Mouse (Mus musculus): ENCODE results near the gene Asic3.

DNA sequence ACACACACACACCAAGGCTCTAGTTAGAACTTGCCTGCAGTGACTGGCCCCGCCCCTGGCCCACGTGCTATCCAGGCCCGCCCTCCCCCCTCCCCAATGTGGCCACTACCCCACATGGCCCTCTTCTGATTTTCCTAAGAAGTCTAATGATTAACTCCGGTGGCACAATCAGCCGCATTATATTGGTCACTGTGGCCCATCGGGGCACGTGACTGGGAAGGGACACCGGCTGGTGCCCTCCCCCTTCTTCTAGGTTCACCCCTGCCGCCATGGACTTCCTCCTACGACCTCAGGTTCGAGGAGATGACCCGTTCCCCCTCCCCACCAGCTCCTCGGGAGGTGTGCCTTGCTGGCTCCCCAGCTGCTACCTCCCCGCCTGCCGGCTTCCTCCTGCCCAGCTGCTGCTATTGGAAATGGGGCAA, 14.8 kb downstream of the Asic3 start:
- TF ChIP-seq E2F4 (IDR thresholded peaks at IDR 0.05; ENCODE audit: insufficient read depth) (no peak), POLR2A (IDR thresholded peaks at IDR 0.05; ENCODE audit: insufficient read length, low read depth) (no peak), MAX (IDR thresholded peaks at IDR 0.05; ENCODE audit: low read depth) (no peak), POLR2AphosphoS2 (IDR thresholded peaks at IDR 0.05; ENCODE audit: insufficient read length, low read depth) (no peak), USF1 (IDR thresholded peaks at IDR 0.05; ENCODE audit: low read depth) (no peak), MYOD1 (IDR thresholded peaks at IDR 0.05; ENCODE audit: control insufficient read depth in 1 of 3, insufficient read length in 2 of 3, low read depth in 2 of 3) (no peak), CEBPB (IDR thresholded peaks at IDR 0.05; ENCODE audit: insufficient read depth, poor library complexity, severe bottlenecking) (no peak), MYOG (IDR thresholded peaks at IDR 0.05; ENCODE audit: control insufficient read depth in 1 of 3, insufficient read depth in 1 of 3, insufficient read length in 2 of 3, low read depth in 2 of 3) (peak in 1 of 3 experiments; percentile 61), SRF (IDR thresholded peaks at IDR 0.05; ENCODE audit: control insufficient read depth, insufficient read length, low read depth) (no peak), TCF12 (IDR thresholded peaks at IDR 0.05; ENCODE audit: insufficient read depth, poor library complexity, severe bottlenecking) (no peak), REST (IDR thresholded peaks at IDR 0.05; ENCODE audit: insufficient read depth, insufficient read length) (no peak), TCF3 (IDR thresholded peaks at IDR 0.05; ENCODE audit: insufficient read length, low read depth) (no peak)

Measured in myocyte (in vitro differentiated cells).